Mouse (Mus musculus) frontal cortex, adult 2 months (tissue): ENCODE measurements around the gene BC048403. TPM values are rescaled to one million over a fixed set of nuclear protein-coding genes. Genes with fewer than 3 reads are reported as not detected.
A peak's percentile ranks its signal among the peaks of the same experiment; 100 is the strongest.

Experiments used
- DNase-seq, 2 experiments: peaks; one replicate each; pipeline ENCODE4 v3.0.0; 2022; ENCODE audit warnings: low spot score in 1 of 2; ENCODE audit errors: extremely low spot score in 1 of 2
- polyA plus RNA-seq: library from polyadenylated mRNA; depleted of rRNA; stranded (reverse); fragments of >200 nt; gene quantifications from 2 replicates; pipeline ENCODE4 v1.2.3, GENCODE M21; 2012; rRNA removed

Gene BC048403
- polyA plus RNA-seq, result 6.5 and 7.2 TPM in 2 replicates

DNA sequence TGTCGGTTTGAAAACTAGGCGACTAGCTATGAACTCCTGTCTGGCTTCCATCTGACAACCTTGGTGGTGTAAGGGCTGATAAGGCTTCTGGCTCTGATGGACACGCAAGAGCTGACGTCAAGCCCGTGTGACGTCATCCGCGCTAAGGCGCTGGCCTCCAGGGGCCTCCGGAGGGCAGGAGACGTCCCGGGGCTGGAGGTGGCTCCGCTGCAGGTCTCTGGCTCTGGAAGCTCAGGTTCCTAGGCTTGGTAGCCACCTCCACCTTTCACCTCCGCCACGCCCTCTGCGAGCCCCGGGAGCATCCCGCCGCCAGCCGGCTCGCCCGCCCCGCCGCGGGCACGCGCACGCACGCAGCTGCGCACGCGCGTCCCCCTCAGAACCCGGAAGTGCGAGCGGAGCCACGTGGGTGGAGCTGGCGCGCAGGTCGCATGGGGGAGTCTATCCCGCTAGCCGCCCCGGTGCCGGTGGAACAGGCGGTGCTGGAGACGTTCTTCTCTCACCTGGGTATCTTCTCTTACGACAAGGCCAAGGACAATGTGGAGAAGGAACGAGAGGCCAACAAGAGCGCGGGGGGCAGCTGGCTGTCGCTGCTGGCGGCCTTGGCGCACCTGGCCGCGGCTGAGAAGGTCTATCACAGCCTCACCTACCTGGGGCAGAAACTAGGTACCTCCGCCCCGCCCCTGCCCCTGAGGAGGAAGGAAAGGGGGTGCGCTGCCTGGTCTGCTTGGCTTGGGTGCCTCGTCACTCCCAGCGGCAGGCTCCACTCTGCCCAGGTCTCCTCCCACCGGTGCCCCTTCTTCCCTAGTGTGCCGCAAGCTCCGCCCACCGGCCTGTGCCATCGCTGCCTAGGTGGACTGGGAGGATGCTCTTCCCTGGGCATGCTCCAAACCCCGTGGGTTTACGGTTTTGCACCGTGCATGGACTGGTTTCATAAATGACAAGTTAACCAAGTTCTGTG is at the start of gene BC048403:
Gene BC048403 (plus strand): TSS at position 390 of the 958 bp plus-strand sequence.
- peak; percentile 52 to 86 for DNase-seq

DNA sequence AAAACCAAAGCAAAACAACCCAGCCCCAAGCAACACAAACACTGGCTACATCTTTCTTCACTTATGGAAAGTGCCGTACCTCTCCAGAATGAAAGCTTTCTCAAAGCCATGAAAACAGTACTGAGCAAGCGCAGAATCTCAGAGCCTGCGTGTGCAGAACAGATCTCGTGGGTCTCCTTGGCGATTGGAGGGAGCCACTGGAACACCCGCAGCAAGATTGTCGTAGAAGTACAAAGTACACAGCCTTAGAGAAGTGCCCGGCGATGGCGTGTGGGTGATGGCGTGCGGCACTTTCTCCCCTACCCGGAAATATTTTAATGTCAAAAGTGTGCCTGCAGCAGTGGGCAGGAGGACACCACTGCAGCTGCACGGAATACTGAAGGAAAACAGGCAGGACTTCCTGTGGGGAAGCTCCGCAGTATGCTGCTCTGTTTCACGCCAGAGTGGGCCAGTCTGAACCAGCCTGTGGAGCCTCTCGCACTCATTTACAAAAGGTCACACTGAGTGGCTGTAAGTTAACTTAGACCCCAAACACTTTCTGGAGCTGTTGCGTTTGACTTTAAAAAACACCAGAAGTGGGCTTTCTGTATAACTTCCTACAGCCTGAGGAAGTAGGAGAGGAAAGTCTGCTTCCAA is 46.7 kb upstream of the BC048403 start:
- DNase-seq, result no peak

DNA sequence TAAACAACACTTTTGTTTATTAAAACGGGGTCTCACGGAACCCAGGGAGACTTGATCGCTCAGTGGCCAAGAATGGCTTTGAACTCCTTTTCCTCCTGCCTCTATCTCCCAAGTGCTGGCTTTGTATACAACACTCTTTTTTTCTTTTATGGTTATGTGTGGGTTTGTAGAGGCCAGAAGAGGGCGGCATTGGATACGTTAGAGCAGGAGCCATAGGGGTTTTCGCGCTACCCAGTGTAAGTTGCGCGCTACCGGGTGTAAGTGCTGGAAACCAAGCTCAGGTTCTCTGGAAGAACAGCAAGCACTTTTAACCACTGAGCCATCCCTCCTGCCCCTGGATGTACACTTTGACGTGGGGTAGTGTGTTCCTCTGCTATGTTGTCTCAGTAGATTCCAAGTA is 45.2 kb upstream of the BC048403 start:
- DNase-seq, result no peak

DNA sequence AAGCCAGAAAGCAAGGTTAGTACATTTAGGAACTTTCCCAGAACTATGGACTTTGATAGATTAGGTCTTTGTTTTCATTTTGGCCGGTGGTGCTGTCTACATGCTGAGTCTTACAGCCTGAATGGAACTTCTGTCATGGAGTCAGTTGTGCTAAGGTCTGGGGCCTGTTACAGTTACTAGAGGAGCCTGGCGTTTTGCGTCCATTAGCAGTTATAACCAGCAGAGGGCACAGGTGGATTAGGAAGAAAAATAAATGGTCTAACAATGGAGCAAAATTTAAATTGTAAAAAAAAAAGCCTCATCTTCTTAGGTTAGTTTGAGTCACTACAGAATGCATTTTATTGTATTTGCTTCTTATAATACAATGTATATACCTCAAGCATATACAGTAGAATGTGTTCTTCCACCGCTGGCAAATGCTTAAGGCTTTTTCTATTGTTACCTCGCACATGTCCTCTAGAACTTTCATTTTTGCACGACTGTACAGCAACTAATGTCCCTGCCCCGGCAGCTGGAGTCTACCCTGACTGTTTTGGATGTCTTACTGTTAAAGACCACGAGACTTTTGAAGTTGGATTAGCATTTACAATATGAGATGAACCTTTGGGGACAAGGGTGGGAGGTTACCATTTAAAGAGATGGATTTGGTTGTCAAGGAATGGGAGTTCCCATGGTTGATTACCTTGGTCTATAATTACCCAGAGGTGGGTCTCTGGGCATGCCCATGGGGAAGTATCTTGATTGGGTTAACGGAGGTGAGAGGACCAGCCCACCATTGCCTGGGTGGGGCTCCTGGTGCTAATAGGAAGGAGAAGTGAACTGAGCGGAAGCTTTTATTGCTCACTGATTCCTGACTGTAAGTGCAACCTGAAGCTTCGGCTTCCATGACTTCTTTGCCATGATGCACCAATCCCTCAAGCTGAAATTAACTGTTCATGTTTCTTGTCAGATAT is 38.2 kb upstream of the BC048403 start:
- peak; percentile 20 to 71 for DNase-seq

DNA sequence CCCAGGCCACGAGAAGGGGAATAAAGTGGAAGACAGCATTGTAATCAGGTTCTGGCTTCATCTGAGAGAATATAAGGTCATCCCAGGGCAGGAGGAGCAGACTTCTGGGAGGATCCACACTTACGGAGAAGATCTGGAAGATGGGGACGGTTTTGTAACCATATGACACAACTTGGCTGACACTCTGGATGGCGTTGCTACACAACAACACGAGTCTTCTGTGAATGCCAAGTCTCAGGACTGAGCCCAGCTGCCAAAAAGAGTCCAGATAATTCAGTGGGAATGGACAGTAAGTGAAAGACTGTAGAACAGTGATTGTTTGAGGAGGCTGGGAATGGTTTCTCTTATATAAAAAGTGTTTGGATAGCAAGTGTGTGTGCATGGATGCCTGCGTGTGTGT is 36.1 kb upstream of the BC048403 start:
- no peak for DNase-seq

DNA sequence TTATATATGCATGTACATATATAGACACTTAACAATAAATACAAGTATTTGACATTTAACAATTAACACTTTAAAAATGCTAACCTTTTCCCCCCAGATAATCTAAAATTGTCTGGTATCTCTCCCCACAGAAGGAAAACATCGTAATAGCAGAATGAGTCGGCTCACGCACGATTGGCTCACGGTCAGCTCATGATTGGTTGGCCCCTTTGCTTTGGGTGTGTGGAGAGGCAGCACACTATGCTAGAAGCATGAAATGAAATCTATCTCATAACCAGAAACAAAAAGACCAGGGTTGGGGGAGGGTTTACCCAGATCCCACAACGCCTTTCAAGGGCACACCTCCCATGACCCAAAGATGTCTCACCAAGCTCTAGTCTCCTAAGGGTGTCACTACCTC is 34.9 kb upstream of the BC048403 start:
- DNase-seq, result no peak

DNA sequence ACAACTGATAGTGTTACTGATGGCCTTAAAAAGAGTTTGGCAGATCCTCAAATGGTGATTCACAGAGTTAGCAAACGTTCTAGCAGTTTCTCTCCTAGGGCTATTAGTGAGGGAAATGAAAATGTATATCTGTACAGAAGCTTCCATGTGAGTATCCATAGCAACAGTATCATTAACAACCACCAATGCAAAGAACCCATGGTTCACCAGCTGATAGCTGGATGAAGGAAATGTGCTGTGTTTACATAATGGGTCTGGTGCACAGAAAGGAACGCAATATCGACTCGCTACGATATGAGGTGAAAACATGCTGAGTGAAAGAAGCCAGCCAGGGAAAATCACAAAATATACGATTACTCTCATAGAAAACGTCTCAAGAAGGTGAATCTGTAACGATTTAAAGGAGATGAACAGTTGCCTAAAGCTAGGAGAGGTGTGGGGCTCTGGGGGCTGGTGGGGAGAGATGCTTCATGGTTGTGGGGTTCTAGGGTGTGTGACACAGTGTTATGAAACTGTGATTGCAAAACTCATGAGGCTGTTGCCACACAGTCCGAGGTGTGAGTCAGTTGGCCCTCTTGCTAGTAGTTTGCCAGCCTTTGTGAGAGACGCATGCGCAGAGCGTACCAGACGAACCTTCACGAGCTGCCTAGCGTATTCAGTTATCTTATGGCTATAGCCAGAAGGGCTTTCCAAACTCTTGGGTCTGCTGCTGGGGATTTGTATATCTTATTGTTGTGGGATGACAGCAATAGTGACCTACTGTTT is 34.2 kb upstream of the BC048403 start:
- DNase-seq, result no peak

DNA sequence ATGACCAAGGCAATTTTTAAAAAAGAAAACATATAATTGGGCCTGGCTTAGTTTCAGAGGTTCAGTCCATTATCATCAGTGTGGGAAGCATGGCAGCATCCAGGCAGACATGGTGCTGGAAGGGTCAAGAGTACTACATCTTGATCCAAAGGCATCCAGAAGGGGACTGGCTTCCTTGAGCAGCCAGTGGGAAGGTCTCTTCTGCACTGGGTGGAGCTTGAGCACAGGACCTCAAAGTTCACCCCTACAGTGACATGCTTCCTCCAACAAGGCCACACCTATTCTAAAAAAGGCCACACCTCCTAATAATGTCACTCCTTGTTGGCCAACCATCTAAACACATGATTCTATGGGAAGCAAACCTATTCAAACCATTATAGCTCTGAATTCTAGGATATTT is 22.9 kb upstream of the BC048403 start:
- no peak for DNase-seq

DNA sequence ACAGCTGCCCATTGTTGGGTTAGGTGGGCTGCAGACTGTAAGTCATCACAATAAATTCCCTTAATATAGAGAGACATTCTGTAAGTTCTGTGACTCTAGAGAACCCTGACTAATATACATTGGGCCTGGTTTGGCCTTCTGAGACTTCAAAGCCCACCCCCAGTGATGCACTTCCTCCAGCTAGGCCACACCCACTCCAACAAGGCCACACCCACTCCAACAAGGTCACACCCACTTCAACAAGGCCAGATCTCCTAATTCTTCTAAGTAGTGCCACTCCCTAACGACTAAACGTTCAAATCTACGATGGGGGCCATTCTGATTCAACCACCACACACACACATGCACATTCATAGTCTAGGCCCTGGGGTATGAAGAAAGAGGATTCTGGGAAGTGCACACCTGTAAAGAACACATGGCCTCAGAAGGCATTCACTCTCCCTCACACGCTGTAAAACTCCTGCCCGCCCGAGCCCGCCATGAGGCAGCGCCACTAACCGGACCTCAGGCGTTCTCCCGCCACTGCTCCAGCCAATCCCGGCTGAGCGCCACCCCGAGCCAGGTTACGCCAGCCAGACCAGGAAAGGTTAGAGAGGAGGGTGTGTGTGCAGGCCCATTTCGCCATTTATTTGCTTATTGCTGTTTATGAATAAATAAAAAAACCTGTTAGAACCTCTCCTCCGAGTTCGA is 20.7 kb upstream of the BC048403 start:
- no peak for DNase-seq

DNA sequence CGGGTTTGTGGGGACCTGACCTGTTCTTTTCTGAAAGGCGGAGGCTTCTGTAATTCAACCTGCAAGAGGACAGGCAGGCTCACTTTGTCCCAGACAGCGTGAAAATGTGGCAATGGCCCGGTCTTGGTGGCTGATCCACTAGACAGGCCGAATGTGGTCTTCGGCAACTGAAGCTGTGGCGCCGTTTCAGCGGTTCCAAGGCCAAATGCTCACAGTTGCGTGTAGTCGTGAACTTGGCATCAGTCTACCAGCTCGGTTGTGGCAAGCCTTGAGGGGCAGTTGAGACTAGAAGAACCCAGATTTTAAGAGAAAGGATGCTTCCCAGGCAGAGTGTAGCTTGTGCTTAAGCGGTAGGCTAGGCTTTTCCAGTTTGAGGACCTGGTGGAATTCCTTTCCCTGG is 19.0 kb upstream of the BC048403 start:
- DNase-seq, result no peak

DNA sequence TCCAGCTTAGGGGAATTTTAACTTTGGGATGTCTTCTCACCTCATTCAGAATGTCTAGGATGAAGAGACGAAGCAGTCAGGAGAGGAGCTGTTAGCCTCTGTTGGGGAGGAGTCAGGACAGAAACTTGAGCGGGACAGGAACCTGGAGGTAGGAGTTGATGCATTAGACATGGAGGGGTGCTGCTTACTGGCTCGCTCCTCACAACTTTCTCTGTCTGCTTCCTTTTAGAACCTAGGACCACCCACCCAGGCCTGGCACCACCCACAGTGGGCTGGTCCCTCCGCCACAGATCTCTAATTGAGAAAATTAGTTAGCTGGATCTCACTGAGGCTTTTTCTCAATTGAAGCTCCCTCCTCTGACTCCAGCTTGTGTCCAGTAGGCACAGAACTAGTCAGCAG is 13.2 kb upstream of the BC048403 start:
- no peak for DNase-seq

DNA sequence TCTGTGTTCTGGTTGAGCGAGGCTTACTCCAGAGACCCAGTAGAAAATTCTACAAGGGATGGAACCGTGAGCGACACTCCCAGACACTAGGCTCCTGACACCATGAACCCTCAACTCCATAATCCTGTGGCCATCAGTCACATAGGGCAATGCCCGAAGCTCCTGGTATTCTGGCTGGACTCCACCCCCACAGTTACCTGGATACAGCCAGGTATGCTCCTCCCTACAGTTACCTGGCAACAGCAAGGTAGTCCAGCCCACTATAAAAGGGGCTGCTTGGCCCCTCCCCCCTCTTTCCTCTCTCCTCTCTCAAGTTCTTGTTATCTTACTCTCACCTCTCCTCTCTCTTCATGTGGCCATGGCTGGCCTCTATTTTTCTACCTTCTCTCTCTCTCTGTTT is 12.6 kb upstream of the BC048403 start:
- DNase-seq, result no peak

DNA sequence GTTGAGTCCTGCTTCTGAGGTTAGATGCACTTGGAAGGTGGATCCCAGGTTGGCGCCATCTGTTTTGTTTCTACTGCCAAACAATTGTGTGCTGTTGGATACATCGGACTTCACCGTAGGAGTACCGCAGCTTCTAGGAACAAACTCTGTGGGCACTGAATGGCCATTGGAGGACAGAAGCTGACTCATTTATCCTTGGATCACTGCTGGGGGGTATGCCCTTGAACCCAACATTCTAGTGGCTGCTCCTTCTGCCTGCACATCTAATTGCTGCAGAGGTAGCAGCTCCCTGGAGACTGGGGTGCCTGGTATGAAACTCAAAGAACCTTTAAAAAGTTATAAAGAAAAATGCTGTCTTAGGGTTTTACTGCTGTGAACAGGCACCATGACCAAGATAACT is 11.5 kb upstream of the BC048403 start:
- DNase-seq, result no peak

DNA sequence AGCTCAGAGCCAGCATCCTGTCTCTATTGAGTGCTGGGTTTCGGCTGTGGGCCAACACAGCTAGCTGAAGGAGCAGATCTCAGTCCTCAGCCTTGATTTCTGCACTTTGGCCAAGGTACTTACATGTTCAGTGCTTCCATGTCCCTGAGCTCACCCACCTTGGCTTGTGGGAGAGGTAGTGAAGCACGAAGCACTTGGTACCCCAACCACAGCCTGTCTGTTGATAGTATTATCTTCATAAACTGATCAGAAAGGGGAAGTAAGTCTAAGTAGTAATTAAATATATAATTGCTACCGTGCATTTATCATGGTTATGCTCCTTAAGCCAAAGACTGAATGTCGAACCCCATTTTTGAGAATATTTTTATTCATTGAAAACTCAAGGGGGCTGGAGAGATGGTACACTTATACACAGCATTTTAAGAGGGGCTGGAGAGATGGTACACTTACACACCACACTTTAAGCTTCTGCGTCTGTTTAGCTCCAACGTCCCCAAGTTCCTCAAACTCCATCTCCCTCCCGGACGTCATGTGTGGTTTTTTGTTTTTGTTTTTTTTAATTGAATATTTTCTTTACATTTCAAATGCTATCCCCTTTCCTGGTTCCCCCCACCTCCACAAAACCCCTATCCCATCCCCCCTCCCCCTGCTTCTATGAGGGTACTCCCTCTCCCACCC is 8.6 kb upstream of the BC048403 start:
- no peak for DNase-seq

DNA sequence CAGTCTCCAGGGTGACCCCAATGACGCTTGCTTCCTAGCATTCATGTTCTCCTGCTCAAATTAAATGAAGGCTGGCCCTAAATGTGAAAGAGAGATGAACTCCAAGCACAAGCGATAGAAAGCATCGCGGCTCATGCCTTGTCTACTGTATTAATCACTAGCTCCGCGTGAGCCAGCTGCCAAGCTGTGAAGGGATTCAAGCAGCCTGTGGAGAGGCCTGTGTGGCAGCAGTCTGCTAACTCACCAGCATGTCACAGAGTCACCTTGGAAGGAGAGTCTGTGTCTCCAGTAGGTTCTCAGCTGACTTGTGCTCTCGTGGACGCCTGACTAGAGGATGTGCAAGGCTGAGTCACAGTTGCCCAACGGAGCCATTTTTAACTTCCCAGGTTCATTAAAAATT is 7.2 kb upstream of the BC048403 start:
- DNase-seq, result no peak

DNA sequence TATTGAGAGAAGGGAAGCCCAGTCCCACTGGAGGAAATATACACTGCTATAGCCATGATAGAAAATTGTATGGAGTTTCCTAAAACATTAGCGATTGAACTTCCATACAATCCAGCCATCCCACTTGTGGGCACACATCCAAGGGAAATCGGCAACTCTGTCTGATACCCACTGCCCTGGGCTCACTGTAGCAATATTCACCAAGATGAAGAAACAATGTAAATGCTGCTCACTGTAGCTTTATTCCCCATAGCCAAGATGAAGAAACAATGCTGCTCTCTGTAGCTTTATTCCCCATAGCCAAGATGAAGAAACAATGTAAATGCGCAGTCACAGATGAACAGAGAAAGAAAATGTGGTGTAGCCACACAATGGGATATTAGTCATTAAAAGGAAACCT is 2.5 kb upstream of the BC048403 start:
- no peak for DNase-seq

DNA sequence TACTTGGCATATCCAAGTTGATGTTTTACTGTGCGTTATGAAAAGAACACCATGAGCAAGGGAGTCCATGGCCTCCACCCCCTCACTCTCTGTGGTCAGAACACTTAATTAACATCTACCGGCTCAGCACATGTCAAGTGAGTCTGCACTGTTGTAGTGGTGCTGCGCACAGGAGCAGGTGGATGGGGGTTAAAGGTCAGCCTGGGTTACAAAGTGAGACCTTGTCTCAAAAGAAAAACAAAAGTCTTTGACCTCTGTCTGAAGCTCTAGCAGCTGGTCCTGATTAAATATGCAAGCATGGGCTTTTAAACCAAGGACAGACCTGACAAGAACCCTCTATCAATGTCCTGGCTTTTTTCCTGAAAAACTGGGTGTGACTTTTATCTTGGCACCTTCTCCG is 2.6 kb downstream of the BC048403 start:
- no peak for DNase-seq

DNA sequence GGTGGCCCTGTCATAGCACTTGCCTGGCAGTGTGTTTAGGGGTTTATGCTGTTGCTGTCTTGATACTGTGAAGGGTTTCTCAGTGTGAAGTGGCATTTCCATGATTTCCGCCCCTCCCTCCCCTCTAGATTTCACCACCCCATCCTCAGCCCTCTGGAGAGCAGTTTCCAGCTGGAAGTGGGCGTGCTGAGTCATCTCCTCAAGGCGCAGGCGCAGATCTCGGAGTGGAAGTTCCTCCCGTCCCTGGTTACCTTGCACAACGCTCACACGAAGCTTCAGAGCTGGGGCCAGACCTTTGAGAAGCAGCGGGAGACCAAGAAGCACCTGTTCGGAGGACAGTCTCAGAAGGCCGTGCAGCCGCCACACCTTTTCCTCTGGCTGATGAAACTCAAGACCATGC is 10.4 kb downstream of the BC048403 start:
- peak; percentile 28 to 88 for DNase-seq

DNA sequence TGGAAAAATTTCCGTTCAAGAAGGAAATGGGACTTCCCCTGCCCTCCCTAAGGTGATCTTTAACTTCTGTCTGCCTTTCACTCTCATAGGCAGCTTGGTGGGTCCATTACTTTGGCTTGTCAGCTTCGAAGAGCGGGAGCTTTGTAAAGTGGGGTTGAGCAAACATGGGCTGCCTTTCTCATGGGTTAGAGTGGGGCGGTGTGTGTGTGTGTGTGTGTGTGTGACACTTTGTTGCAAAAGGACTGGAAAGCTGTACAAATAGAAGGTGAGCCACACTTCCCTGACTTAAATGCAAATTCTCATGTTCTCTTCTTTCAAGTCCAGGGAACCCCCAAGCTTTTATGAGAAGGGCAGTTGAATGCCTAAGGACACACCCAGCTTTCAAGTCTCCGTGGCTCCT is 14.5 kb downstream of the BC048403 start:
- DNase-seq, result no peak
